Mouse (Mus musculus) heart, adult 8-10 months (tissue): ENCODE measurements at regions not wholly inside any gene's neighbourhood (a gene's known extent, or its start where the extent isn't known, plus 50 kb on each side); places are given as distances from the start of the nearest gene placed in this dataset.

Experiments used
- DNase-seq: peaks from one replicate; pipeline ENCODE4 v3.0.0; 2022; ENCODE audit warnings: low spot score

GRCm38 (mm10) chr2:171192181-171192580 lies 460.6 kb downstream of the Dok5 start:
- DNase-seq = no peak
